Mouse (Mus musculus) heart, postnatal 25 days (tissue): ENCODE results near the gene Rhoq. TPM values are rescaled to one million over a fixed set of nuclear protein-coding genes. Genes with fewer than 3 reads are reported as not detected.

Experiments
- DNase-seq: peaks from one replicate; pipeline ENCODE4 v3.0.0; 2022; ENCODE audit warnings: low spot score
- intact Hi-C: fragments of 180-260 bp; cut with DNase I; formaldehyde crosslinking; loops from one replicate; pipeline ENCODE4 v1.15.1; 2025
- total RNA-seq, 2 experiments: library from RNA; stranded (reverse); gene quantifications; 2 replicates each; pipeline ENCODE4 v1.2.3; 2021

Gene Rhoq
- total RNA-seq, 2 experiments from 2014 or later = 140 to 159 TPM

- DNase-seq = no peak
- intact Hi-C loops = loop anchor here (5.0 kb wide), 1 partner anchor 600 kb away; no protein-coding TSS in a partner anchor
Measured at GRCm38 (mm10) chr17:86982497-86982896, 19.6 kb downstream of the Rhoq start.

- intact Hi-C loops = no loop called here
- DNase-seq = no peak
Measured at GRCm38 (mm10) chr17:86986449-86987138, 23.7 kb downstream of the Rhoq start.

- no peak for DNase-seq
- intact Hi-C loops = no loop called here
Measured at GRCm38 (mm10) chr17:86988161-86988560, 25.3 kb downstream of the Rhoq start.

- DNase-seq = no peak
- intact Hi-C loops = no loop called here
Measured at GRCm38 (mm10) chr17:86988601-86989184, 25.8 kb downstream of the Rhoq start.

GRCm38 (mm10) chr17:86991306-86991705, 28.4 kb downstream of the Rhoq start:
- intact Hi-C loops = no loop called here

GRCm38 (mm10) chr17:86997323-86997722, 34.4 kb downstream of the Rhoq start:
- intact Hi-C loops = no loop called here
- DNase-seq = no peak

More at GRCm38 (mm10) chr17:86991306-86991705, 28.4 kb downstream of the Rhoq start:
- DNase-seq = no peak

- no peak for DNase-seq
- intact Hi-C loops = loop anchor here (5.0 kb wide), 1 partner anchor 92 kb away; the partner anchor contains the start of gene Tmem247
Measured at GRCm38 (mm10) chr17:87008950-87009349, 46.1 kb downstream of the Rhoq start.

GRCm38 (mm10) chr17:87011301-87012019, 48.6 kb downstream of the Rhoq start:
- intact Hi-C loops = no loop called here
- no peak for DNase-seq

- intact Hi-C loops = loop anchor here (5.0 to 10.0 kb wide), 2 partner anchors 52 to 865 kb away; no protein-coding TSS in a partner anchor
- no peak for DNase-seq
Measured at GRCm38 (mm10) chr17:87019692-87020091, 56.8 kb downstream of the Rhoq start.

- intact Hi-C loops = loop anchor here (5.0 to 10.0 kb wide), 2 partner anchors 57 to 870 kb away; no protein-coding TSS in a partner anchor
- no peak for DNase-seq
Measured at GRCm38 (mm10) chr17:87024491-87025242, 61.8 kb downstream of the Rhoq start.

- intact Hi-C loops = loop anchor here (10.0 kb wide), 1 partner anchor 871 kb away; no protein-coding TSS in a partner anchor
- DNase-seq = peak; percentile 94
Measured at GRCm38 (mm10) chr17:87025269-87025949, 62.5 kb downstream of the Rhoq start, which contains the start of the genes Pigf and Cript. Gene Pigf, minus strand, starts transcription at chr17:87025406. Gene Cript, plus strand, starts transcription at chr17:87025550.

- intact Hi-C loops = loop anchor here (1.0 to 5.0 kb wide), 2 partner anchors 213 to 536 kb away; no protein-coding TSS in a partner anchor
- DNase-seq = no peak
Measured at GRCm38 (mm10) chr17:87036141-87037073, 73.5 kb downstream of the Rhoq start.

- intact Hi-C loops = loop anchor here (5.0 kb wide), 1 partner anchor 534 kb away; no protein-coding TSS in a partner anchor
Measured at GRCm38 (mm10) chr17:87038496-87038895, 75.6 kb downstream of the Rhoq start.

GRCm38 (mm10) chr17:87041739-87042138, 78.9 kb downstream of the Rhoq start:
- DNase-seq = no peak
- intact Hi-C loops = loop anchor here (5.0 to 10.0 kb wide), 2 partner anchors 66 to 557 kb away; partner anchors contain the start of gene Socs5

More at GRCm38 (mm10) chr17:87038496-87038895, 75.6 kb downstream of the Rhoq start:
- DNase-seq = no peak

GRCm38 (mm10) chr17:87044364-87044763, 81.5 kb downstream of the Rhoq start:
- peak; percentile 69 for DNase-seq
- intact Hi-C loops = loop anchor here (1.0 to 10.0 kb wide), 6 partner anchors 63 to 560 kb away; partner anchors contain the start of gene Socs5

GRCm38 (mm10) chr17:87044796-87045195, 81.9 kb downstream of the Rhoq start:
- DNase-seq = no peak
- intact Hi-C loops = loop anchor here (1.0 to 10.0 kb wide), 6 partner anchors 63 to 560 kb away; partner anchors contain the start of gene Socs5
